Mouse (Mus musculus): ENCODE measurements around the gene Gm21394.
"Not testable (repeated sequence)": the region's sequence is repeated elsewhere in the genome, so short reads cannot be mapped to it uniquely, and the experiment has no call there.

Gm21394 gene

DNA sequence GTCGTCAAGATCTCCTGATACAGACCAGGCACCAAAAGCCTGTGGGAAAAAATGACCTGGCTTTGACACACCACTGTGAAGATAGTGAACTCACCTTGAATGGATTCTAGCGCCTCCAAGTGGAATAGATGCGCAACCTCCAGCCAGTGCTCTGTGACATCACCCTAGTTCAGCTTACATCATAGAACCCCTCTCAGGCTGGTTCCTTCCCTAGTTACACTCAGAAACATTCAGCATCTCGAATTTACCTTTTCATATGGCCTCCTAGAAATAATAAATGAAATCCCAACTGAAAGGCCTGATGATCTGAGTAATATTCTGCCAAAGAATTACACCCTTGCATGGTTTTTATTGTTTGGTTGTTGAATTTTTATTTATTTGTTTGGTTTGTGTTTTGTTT lies at the start of gene Gm21394:
Gene Gm21394 (minus strand): TSS at position 101 of the 400 bp plus-strand sequence.
- not testable (repeated sequence) for DNase-seq (ENCODE audit: low spot score in 2 of 2)
